Mouse (Mus musculus): ENCODE results near the gene Gm853. TPM values are rescaled to one million over a fixed set of nuclear protein-coding genes. Genes with fewer than 3 reads are reported as not detected.

The Gm853 gene
- not detected in 2 replicates for polyA plus RNA-seq (2015; fragmentation: Nextera tagmentation; extraction: Ambion mirVana)

GRCm38 (mm10) chr4:130222179-130222578, at the start of gene Gm853:
Gene Gm853, minus strand, starts transcription at chr4:130222401.

GRCm38 (mm10) chr4:130175072-130175711, 47.0 kb downstream of the Gm853 start, which contains the start of gene Tinagl1:
Gene Tinagl1, minus strand, starts transcription at chr4:130175122.

Other genes starting within 250 kb of the Gm853 start
- gene Adgrb2, start 237.5 kb downstream of the Gm853 start, polyA plus RNA-seq (2015; fragmentation: Nextera tagmentation; extraction: Ambion mirVana): 2.9 and 4.9 TPM in 2 replicates
- gene Col16a1, start 174.6 kb downstream of the Gm853 start, polyA plus RNA-seq (2015; fragmentation: Nextera tagmentation; extraction: Ambion mirVana): 48.4 and 74.4 TPM in 2 replicates
- 62.6 and 87.6 TPM in 2 replicates for gene Pef1, start 119.8 kb downstream of the Gm853 start, polyA plus RNA-seq (2015; fragmentation: Nextera tagmentation; extraction: Ambion mirVana)
- 0.58 and 1.6 TPM in 2 replicates for gene Hcrtr1, start 83.0 kb downstream of the Gm853 start, polyA plus RNA-seq (2015; fragmentation: Nextera tagmentation; extraction: Ambion mirVana)
- gene Tinagl1, start 47.3 kb downstream of the Gm853 start, polyA plus RNA-seq (2015; fragmentation: Nextera tagmentation; extraction: Ambion mirVana): 33.0 and 59.9 TPM in 2 replicates
- gene Serinc2, start 56.8 kb upstream of the Gm853 start, polyA plus RNA-seq (2015; fragmentation: Nextera tagmentation; extraction: Ambion mirVana): 4.2 and 5.0 TPM in 2 replicates
- 21.8 and 34.5 TPM in 2 replicates for gene Fabp3, start 86.2 kb upstream of the Gm853 start, polyA plus RNA-seq (2015; fragmentation: Nextera tagmentation; extraction: Ambion mirVana)
- gene Gm10570, start 86.3 kb upstream of the Gm853 start, polyA plus RNA-seq (2015; fragmentation: Nextera tagmentation; extraction: Ambion mirVana): 0.46 TPM in 1 of 2 replicates, not detected in the other
- gene Zcchc17, start 137.5 kb upstream of the Gm853 start, polyA plus RNA-seq (2015; fragmentation: Nextera tagmentation; extraction: Ambion mirVana): 58.9 and 64.2 TPM in 2 replicates
- 55.0 and 76.7 TPM in 2 replicates for gene Snrnp40, start 137.7 kb upstream of the Gm853 start, polyA plus RNA-seq (2015; fragmentation: Nextera tagmentation; extraction: Ambion mirVana)